Mouse (Mus musculus) layer of hippocampus, adult 9-11 months (tissue): ENCODE results near the gene Plin5.
"Not testable (repeated sequence)": the region's sequence is repeated elsewhere in the genome, so short reads cannot be mapped to it uniquely, and the experiment has no call there.

Experiments
- DNase-seq: peaks from one replicate; pipeline ENCODE4 v3.0.0; 2022

Plin5 gene

DNA sequence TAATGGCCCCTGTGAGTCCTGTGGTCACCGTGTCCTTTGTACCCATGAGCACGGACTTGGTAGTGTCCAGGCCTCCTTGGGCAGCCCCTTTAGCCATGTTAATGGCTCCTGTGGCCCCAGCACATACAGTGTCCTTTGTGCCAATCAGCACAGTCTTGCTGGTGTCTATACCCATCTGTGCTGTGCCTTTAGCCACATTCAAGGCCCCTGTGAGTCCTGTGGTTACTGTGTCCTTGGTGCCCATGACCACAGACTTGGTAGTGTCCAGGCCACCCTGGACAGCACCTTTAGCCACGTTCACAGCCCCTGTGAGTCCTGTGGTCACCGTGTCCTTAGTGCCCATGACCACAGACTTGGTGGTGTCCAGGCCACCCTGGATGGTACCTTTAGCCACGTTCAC, 12.6 kb downstream of the Plin5 start:
- DNase-seq: not testable (repeated sequence)

DNA sequence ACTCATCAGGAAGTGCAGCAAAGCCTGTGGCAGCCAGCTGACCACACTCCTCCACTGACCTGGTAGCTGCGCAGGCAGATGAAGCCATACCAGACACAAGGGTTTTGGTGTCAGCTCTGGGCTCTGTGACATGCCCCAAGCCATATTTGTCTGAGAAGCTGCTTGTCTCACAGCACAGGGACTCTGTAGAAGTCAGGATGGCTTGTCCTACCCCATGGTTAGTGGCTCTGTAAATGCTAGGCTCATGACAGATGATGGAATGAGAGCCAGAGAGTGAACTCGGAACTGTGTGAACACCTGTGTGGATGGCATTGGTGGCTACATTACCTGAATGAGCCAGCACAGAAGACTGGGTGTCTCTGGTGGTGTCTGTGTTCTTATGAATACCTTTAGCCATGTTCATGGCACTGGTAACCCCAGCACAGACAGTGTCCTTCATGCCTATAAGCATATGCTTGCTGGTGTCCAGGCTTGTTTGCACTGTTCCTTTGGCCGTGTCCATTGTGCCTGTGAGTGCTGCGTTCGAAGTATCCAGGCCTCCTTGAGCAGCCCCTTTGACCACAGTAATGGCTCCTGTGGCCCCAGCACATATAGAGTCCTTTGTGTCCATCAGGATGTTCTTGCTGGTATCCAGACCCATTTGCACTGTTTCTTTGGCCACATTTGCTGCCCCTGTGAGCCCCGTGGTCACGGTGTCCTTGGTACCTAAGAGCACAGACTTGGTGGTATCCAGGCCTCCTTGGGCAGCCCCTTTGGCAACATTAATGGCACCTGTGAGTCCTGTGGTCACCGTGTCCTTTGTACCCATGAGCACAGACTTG, 13.7 kb downstream of the Plin5 start:
- DNase-seq: no peak

DNA sequence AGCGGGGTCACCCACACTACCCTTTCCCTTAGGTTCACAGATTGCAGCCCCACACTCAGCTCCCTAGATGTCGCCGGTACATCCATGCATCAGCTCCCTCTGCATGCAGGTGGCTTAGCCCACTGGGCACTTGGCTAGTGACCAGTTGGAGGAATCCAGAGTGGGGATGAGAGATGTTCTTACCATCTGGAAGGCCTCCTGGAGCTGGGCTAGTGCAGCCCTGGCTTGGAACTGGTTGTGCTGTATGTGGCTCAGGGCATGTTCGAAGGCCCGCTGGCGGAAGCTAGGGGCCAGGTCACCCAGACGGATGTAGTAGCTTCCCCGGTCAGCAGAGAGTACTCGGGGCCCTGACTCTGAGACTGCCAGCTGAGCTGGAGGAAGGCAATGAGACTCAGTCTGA, 14.5 kb downstream of the Plin5 start:
- DNase-seq: no peak

DNA sequence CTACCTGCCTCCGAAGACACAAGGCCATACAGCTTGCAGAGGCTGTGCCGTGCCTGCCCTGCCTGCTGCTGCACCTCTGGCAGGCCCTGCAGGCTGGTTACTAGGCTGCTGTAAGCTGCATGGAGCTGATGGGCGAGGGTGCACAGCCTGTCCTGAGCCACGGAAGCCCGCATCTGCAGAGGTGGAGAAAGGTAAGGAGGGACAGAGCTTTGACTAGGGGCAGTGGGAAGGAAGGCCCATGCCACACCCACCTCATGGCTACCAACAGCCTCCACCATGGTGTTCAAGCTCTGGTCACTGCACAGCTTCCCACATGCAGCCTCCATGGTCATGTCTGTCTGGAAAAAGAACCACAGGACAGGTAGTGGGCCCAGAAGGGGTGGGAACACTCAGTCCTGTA, 15.2 kb downstream of the Plin5 start:
- DNase-seq: no peak

DNA sequence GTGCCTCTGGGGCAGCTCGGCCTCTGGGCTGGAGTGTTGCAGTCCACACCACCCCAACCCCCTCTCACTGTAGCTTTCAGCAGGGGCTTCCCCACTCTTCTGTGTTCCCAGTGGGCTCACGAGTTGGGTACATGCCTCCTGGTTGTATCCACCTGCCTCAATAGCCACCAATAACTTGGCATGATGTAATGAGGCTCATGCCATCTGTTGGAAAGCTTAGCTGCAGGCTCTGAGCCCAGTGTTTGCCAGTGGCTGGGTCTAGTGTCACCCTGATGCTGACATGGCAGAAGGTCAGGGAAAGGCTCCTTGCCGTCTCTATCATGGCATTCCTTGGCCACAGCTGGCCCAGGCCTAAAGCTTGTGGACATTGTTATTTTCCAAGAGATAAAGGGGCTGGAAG, 16.6 kb downstream of the Plin5 start:
- no peak for DNase-seq

DNA sequence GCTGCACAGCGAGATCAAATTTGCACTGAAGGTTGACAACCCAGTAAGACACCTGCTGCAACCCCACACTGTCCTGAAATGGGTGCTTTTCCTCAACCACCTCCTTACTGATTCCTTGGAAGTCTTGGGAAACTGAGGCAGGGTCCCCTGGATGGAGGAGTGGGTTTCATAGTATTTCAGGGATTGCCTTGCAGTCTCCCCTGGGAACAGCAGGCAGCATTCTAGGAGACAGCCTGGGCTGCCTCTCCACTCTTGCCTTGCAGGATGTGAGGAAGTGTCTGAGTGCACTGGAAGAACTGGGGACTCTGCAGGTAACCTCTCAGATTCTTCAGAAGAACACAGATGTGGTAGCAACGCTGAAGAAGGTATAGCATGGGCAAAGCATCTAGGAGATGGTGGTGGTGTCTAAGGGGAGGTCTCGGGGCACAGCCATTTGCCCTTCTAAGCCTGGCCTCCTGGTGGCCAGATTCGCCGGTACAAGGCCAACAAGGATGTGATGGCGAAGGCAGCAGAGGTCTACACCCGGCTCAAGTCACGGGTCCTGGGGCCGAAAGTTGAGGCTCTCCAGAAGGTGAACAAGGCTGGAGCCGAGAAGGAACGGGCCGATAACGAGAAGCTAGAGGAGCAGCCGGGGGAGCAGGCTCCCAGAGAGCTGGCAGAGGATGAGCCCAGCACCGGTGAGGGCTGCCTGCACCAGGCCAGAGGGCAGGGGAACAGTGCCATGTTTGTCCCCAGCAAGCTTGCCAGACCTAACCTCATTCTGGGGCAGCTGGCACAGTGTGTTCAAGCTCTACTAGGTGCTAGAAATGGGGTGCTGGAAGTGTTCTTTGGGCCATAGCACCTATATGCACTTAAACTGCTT, 18.5 kb downstream of the Plin5 start:
- DNase-seq: no peak

DNA sequence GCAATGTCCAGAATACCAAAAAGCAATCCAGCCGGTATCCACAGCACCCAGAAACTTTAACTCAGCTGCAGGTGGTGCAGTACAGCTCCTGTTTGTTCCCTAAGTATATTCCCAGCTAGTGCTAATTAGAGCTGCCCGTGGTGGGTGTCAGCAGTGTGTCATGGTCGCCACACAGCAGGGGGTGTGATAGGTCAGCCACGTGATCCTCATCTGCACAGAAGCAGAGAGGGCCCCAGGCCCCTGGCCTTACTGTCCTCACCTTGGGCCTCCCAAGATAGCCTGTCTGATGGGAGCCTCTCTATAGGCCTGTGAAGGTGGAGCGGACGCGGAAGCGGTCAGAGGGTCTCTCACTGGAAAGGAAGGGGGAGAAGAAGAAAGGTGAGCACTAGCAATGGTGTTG, 19.2 kb downstream of the Plin5 start:
- no peak for DNase-seq

DNA sequence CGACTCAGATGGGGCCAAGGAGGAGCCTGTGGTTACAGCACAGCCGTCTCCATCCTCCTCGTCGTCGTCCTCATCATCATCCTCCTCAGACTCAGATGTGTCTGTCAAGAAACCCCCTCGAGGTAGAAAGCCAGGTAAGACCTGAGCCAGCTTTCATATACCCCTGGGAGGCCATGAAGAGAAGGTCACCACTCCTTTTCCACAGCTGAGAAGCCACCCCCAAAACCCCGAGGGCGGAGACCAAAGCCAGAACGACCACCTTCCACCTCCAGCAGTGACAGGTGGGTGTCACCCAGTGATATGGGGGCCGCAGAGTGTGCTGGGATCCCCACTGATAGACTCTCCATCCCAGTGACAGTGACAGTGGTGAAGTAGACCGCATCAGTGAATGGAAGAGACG, 20.5 kb downstream of the Plin5 start:
- no peak for DNase-seq

DNA sequence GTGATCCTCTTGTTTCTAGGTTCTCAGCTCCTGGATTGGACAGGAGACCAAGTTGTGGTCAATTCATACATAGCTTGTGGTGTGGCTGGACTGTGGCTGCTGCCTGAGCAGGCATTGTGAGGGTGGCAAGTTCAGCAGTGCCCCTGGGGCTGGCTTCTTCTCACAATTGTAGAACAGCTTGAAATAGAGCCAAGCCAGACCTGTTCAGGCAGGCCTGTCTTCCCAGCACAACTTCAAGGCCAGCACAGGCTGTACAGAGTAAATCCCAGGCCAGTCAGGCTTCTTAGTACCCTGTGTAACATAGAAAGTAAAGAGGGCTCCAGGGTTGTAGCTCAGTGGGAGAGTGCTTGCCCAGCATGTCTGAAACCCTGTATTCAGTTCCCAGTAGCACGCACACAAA, 24.6 kb downstream of the Plin5 start:
- DNase-seq: no peak

DNA sequence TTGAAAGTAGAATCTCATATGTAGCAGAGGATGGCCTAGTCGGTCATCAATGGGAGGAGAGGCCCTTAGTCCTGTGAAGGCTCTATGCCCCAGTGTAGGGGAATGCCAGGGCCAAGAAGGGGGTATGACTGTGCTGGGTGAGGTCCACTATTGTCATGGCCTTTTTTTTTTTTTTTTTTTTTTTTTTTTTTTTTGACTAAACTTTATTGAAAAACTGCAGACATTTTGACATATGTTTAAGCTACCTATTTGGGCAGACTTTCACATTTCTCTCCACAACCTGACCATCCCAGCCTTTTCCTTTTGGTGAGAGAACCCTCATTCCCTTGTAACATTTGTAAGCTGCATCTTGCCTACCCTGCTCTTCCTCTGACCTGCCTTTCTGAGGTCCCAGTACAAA, 25.1 kb downstream of the Plin5 start:
- no peak for DNase-seq

DNA sequence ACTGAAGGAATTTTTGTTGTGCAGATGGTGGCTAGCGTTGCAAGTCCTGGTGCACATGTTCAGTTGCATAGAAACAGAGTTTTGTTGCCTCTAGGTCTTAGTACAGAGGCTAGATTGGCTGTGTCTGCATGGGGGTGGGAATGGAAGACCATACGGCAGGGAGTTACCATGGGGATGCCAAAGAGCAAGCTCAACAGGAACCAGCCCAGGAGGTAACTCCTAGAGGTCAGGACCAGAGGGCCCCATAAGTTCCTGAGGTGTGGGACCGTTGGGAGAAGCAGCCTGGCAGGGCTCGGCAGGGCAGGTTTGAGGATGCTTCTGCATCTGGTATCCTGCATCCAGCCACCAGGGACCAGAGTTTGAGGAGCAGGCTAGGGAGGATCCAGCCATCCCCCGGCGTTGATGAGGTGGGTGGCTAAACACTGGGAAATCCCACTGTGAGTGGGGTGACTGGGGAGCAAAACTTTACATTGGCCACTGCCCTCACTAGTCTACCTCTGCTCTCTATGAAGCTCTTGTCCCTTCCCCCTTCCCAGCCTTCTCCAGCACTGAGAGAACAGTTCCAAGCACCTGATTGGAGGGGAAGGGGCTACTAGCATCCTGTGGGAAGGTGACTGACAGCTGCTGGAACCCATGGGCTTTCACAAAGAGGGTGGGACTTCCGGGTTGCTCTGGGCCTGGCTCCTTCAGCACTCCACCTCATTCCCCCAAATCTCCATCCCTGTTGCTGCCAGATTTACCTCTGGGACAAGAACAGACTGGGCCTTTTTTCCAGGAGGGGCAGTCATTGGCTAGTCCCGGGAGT, 36.4 kb downstream of the Plin5 start:
- peak; percentile 75 for DNase-seq

DNA sequence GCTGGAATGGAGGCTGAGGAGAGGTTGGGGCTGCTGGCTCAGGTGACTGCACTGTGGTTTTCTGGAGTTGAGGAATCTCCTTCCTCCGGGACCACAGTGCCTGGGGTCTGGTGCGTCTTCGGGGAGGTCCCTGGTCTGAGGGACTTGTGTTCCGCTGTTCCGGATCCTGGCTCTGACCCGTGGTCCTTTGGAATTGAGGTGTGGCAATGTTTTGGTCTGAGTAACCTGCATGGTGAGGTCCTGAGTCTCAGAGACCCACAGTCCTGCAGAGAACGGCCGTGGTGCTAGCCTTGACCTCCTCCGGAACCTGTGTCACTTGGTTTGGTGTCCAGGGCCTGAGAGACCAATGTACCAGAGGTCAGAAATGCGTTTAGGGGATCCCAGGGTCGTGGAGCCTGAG, 37.5 kb downstream of the Plin5 start:
- no peak for DNase-seq

DNA sequence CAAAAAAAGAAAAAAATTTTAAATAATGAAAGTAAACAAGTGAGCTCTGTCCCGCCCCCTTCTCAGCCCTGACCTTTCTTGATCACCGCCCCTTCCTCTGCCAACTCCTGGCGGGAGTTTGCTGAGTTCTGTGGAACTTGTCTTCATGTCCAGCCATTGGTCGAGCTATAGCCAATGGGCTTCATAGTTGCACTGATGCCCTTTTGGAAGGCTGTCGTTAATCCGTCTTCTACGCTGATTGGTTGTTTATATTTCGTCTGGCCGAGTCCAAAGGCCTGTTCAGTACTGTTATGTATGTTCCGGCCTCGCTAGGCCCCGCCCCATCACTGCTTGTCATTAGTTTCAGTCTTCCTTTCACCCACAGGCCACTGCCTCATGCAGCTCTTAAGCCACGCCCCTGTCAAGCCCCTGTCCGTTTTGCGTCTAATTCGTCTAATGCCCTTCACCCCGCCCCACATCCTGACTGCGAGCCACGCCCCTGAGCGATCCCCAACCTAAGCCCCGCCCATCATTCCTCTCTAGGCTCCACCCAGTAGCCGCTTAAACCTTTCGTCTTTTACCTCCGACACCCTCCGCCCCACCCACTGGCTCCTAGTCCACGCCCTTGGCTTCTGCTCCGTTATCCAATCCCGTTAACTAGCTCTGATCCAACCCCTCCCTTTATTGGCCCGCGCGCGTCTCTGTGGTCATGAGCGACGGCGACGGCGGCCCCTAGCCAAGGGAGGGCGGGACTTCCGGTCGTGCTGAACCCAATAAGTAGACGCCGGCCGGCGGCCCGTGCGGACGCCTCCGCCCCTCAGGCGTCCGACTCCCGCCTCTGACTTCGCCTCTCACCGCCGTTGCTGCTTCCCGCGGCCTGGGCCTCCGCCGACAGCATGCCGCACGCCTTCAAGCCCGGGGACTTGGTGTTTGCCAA, 38.3 kb downstream of the Plin5 start, which contains the start of gene Hdgfl2:
Hdgfl2 (plus strand) TSS at position 755 of the 916 bp plus-strand sequence.
- DNase-seq: peak; percentile 100

DNA sequence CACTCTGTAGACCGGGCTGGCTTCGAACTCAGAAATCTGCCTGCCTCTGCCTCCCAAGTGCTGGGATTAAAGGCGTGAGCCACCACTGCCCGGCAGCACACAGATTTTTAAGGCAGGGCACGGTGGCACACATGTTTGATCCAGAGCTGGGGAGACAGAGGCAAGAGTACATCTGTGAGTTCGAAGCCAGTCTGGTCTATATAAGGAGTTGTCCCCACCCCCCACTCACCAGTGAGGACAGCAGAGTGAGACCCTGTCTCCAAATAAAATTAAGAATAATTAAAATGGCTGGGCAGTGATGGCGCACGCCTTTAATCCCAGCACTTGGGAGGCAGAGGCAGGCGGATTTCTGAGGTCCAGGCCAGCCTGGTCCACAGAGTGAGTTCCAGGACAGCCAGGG, 39.0 kb downstream of the Plin5 start:
- DNase-seq: peak; percentile 56

DNA sequence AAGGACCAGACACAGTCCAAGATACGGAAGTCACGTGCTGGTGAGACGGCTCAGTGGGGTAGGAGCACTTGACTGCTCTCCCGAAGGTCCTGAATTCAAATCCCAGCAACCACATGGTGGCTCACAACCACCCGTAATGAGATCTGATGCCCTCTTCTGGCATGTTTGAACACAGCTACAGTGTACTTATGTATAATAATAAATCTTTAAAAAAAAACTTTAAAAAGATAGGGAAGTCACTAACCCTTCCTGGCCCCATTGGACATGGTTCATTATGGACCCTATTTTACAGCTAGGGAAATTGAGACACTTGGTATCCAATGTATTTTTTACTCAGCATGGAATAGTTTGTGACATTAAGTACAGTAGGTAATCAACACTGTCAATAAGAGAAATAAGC, 39.9 kb downstream of the Plin5 start:
- no peak for DNase-seq

DNA sequence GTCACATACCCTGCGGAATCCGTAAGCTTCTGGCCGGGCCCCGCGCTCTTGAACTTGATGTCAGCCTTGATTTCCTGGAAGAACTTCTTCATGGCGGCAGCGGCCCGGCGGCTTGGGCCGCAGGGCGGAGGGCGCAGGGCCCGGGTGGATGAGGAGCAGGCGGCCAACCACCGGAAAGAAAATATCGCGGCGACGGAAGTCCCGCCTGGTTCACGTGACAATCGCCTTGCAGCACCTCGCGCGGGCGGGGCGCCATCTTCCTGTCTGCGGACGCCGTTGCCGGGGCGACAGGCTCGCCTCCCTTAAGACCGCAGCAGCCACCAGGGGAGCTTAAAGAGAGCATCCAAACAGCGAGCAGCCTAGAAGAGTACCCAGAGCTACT, 42.6 kb downstream of the Plin5 start, which contains the start of gene Ubxn6:
Ubxn6 (minus strand) TSS at position 202 of the 382 bp plus-strand sequence.
- DNase-seq: peak; percentile 98

DNA sequence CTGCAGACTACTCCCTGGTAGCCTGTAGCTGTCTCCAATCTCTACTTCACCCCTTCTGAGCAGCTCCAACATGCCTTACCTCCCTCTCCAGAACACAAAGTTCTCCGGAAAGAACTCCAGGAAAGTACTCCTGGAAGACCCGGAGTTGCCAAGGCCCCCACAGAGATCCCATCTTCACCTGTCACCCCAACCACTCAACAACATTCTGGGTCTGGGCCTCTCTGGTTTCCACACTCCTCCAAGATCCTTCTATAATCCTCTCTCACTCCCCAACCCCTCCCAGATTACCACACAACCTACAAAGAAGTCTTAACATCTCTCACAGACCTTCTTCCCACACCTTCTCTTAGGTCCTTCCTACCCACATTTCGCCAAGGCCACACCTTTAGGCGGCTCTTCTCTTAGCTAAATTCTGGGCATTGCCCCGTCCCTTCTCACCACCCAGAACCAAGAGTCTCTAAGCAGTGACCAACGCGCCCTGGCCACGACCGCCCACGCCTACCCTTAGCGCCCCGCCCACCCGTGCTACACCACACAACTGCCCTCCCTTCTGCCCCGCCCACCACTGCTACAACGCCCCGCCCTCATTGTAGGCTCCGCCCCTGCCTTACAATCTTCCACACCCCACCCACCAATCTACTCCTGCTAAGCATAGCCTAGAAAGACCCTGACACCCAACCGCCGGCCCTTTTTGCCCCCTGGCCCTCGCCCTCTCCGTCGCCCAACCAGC, 43.1 kb downstream of the Plin5 start:
- peak; percentile 79 for DNase-seq

DNA sequence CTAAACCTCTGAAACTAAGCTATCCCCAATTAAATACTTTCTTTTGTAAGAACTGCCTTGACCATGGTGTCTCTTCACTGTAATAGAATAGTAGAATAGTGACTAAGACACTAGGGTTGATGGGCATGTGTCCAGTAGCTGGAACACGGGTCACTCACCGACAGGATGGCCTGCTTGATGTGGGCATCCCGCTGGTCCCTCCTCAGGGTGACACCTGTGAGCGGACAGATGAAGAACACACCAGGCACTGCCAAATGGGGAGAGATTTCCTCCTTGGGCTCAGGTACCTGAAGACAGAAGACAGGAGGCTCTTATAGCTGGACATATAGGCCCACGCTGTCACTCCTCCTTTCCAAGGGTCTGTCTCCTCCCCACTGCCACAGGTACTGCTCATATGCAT, 45.2 kb downstream of the Plin5 start:
- no peak for DNase-seq

DNA sequence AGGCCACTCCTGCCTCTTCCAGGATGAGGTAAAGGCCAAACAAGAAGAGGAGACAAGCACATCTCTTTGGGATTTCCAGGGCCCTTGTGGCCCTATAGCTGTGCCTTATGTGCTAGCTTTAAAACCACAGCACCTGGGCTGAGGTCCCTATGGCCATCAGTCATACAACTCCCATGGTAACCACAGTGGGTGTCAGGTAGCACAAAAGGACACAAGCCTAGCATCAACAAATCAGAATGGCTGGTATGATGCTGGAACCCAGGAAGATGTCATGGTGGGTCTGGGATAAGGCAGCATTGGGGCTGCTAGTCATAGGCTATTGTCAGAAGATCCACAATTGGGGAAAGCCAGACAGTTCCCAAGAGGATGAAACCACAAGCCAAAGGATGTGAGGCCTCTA, 46.3 kb downstream of the Plin5 start:
- no peak for DNase-seq

DNA sequence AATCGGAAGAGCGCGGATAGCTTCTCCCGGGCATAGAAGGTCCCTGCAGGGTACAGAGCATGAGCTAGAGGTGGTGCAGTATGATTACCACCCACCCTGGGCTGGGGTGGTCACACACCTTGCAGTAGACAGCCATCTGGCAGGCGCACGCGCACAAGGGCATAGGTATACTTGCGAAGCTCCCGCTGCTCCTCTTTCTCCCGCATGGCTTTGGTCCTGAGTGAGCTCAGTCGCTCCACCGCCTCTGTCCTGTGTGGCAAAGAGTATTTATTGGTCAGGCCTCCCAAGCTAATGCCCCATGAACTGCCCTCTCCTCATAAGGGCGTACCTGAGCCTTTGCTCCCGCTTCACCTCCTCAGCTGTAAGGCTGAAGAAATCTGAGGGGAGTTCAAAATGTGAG, 48.3 kb downstream of the Plin5 start:
- no peak for DNase-seq

DNA sequence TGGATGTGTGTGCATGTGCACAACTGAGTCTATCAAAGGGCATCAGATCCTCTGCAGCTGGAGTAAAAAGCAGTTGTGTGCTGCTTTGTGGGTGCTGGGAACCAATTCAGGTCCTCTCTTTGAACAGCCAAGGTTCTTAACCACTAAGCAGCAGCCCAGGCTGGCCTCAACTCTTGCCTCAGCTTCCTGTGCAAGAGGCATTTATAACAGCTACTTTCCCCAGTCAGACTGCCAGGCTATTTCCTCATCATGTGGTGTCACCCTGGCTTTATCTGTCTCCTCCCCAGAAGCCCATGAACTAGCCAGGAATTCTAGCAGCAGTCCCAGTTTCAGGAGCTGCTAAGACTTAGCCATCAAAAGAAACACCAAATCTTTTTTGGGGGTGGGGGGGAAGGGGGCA, 50.9 kb downstream of the Plin5 start:
- no peak for DNase-seq
